Mouse (Mus musculus): ENCODE data around the gene Mrfap1. TPM values are rescaled to one million over a fixed set of nuclear protein-coding genes. Genes with fewer than 3 reads are reported as not detected.

Mrfap1 gene
- 356 TPM for polyA plus RNA-seq (2014; fragmentation: Illumina TruSeq; extraction: RNeasy Lipid Tissue Mini Kit (QIAGEN cat#74804); ENCODE audit: low read depth, low replicate concordance)

GRCm38 (mm10) chr5:36796296-36797014 is at the start of gene Mrfap1:
TSS of gene Mrfap1 (minus strand) at chr5:36796772.

GRCm38 (mm10) chr5:36829913-36830879 is 33.6 kb upstream of the Mrfap1 start, which contains the start of gene Man2b2:
TSS of gene Man2b2 (minus strand) at chr5:36830653.

GRCm38 (mm10) chr5:36748536-36749061 is 48.0 kb downstream of the Mrfap1 start, which contains the start of gene Bloc1s4:
TSS of gene Bloc1s4 (minus strand) at chr5:36748650.

Other genes with a start within 250 kb of the Mrfap1 start
- gene Tbc1d14, start 203.5 kb downstream of the Mrfap1 start, polyA plus RNA-seq (2014; fragmentation: Illumina TruSeq; extraction: RNeasy Lipid Tissue Mini Kit (QIAGEN cat#74804); ENCODE audit: low read depth, low replicate concordance) = 44.1 TPM
- gene D5Ertd579e, start 100.7 kb downstream of the Mrfap1 start, polyA plus RNA-seq (2014; fragmentation: Illumina TruSeq; extraction: RNeasy Lipid Tissue Mini Kit (QIAGEN cat#74804); ENCODE audit: low read depth, low replicate concordance) = 26.1 TPM
- 18.3 TPM for gene Bloc1s4, start 48.1 kb downstream of the Mrfap1 start, polyA plus RNA-seq (2014; fragmentation: Illumina TruSeq; extraction: RNeasy Lipid Tissue Mini Kit (QIAGEN cat#74804); ENCODE audit: low read depth, low replicate concordance)
- 2.9 TPM for gene Man2b2, start 33.9 kb upstream of the Mrfap1 start, polyA plus RNA-seq (2014; fragmentation: Illumina TruSeq; extraction: RNeasy Lipid Tissue Mini Kit (QIAGEN cat#74804); ENCODE audit: low read depth, low replicate concordance)
- 0.36 TPM for gene Ppp2r2c, start 71.7 kb upstream of the Mrfap1 start, polyA plus RNA-seq (2014; fragmentation: Illumina TruSeq; extraction: RNeasy Lipid Tissue Mini Kit (QIAGEN cat#74804); ENCODE audit: low read depth, low replicate concordance)
- 0.27 TPM for gene Wfs1, start 192.4 kb upstream of the Mrfap1 start, polyA plus RNA-seq (2014; fragmentation: Illumina TruSeq; extraction: RNeasy Lipid Tissue Mini Kit (QIAGEN cat#74804); ENCODE audit: low read depth, low replicate concordance)